Mouse (Mus musculus): ENCODE data around the gene Gm4881.

Gm4881 gene

GRCm38 (mm10) chr7:24944257-24944950, at the start of gene Gm4881:
TSS of gene Gm4881 (minus strand) at chr7:24944494.
- no peak for DNase-seq (ENCODE audit: extremely low read depth, insufficient read length, low spot score)

DNA sequence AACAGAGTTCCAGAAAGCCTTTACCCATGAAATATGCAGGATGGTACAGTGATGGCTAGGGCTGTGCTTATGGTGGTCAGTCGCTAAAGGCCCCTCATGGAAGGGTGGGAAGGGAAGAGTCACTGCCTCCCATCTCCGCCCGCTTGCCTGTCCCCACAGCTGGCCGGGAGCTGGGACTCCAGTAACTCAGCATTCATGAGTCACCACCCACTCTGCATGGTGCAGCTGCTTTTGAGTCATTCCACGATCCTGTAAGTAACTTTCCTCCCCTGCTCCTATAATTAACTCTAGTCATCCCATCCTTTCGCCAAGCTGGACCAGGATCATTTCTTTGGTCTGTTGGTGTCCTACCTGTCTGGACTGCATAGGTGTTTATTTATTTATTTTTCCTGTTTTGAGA, 48.8 kb upstream of the Gm4881 start:
- DNase-seq (ENCODE audit: extremely low read depth, insufficient read length, low spot score) = peak; percentile 75

- DNase-seq (ENCODE audit: extremely low read depth, insufficient read length, low spot score) = no peak
Measured at GRCm38 (mm10) chr7:24990478-24990877, 46.2 kb upstream of the Gm4881 start.

DNA sequence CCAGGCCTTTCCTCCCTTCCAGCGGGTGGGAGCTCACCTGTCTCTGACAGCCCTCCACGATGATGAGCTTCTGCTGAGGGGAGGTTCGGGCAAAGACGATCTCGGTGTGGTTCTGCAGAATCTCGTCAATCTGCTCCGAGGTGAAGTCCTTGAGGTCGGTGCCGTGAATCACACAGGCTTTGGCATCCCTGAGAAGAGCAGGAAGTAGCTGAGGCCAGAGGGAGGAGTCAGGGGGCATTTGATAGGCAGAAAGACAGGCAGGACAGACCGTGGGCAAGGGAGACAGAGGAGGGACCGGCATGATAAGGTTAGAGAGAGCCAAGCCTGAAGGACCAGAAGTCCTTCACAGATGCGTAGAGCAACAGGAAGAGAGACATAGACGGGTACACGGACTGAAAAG, 43.6 kb upstream of the Gm4881 start:
- DNase-seq (ENCODE audit: extremely low read depth, insufficient read length, low spot score) = peak; percentile 64

DNA sequence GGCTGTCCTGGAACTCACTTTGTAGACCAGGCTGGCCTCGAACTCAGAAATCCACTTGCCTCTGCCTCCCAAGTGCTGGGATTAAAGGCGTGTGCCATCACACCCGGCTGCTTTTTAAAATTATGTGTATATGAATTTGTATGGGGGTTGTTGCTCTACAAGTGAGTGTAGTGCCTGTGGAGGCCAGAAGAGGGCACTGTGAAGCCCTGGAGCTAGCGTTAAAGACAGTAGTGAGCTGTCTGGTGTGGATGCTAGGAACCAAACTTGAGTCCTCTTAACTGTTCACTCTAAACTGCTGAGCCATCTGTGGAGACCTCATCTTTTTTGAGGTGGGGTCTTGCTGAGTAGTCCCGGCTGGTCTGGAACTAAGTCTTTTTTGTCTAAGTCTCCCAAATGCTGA, 41.5 kb upstream of the Gm4881 start:
- DNase-seq (ENCODE audit: extremely low read depth, insufficient read length, low spot score) = no peak

- no peak for DNase-seq (ENCODE audit: extremely low read depth, insufficient read length, low spot score)
Measured at GRCm38 (mm10) chr7:24984307-24984706, 40.0 kb upstream of the Gm4881 start.

GRCm38 (mm10) chr7:24983396-24983795, 39.1 kb upstream of the Gm4881 start:
- no peak for DNase-seq (ENCODE audit: extremely low read depth, insufficient read length, low spot score)

DNA sequence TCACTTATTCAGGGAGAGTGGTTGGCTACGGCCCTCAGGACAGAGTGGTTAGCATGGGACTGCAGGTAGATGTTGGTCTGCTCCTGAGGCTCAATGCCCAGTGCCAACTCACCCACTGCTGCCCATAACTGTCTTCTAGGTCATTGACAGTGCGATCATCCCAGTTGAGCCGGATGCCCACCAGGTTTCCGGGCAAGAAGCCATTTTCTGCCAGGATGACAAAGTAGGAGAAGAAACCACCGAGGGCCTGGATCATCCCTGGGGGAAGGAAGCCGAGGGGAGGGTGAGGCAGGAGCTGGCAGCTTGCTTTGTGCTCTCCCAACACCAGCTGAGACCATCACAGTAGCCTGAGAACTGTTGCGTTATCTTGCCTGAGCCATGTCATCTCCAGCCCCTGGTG, 36.1 kb upstream of the Gm4881 start:
- DNase-seq (ENCODE audit: extremely low read depth, insufficient read length, low spot score) = no peak

- DNase-seq (ENCODE audit: extremely low read depth, insufficient read length, low spot score) = no peak
Measured at GRCm38 (mm10) chr7:24978781-24979180, 34.5 kb upstream of the Gm4881 start.

- DNase-seq (ENCODE audit: extremely low read depth, insufficient read length, low spot score) = peak; percentile 39
Measured at GRCm38 (mm10) chr7:24974893-24975595, 30.8 kb upstream of the Gm4881 start.

GRCm38 (mm10) chr7:24973902-24974301, 29.6 kb upstream of the Gm4881 start:
- no peak for DNase-seq (ENCODE audit: extremely low read depth, insufficient read length, low spot score)

DNA sequence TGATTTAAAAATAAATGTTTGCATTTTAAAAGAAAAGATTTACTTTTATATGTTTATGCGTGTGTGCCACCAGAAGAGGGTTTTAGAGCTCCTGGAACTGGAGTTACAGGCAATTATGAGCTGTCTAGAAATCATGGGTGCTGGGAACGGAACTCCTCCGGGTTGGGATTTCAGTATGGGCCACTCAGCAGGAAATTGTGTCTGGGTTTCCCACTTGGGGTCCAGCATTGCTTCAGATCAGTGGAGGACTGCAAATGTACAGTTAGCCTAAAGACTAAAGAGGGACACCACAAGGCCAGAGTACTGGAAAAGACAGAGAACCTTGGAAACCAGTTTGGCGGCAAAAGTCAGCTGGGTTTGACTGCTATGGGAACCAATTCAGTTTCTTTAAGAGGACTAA, 28.9 kb upstream of the Gm4881 start:
- DNase-seq (ENCODE audit: extremely low read depth, insufficient read length, low spot score) = no peak

GRCm38 (mm10) chr7:24971972-24972893, 27.9 kb upstream of the Gm4881 start, which contains the start of gene Rabac1:
TSS of gene Rabac1 (minus strand) at chr7:24972754.
- peak; percentile 88 for DNase-seq (ENCODE audit: extremely low read depth, insufficient read length, low spot score)

GRCm38 (mm10) chr7:24971261-24971971, 27.1 kb upstream of the Gm4881 start:
- peak; percentile 49 for DNase-seq (ENCODE audit: extremely low read depth, insufficient read length, low spot score)

DNA sequence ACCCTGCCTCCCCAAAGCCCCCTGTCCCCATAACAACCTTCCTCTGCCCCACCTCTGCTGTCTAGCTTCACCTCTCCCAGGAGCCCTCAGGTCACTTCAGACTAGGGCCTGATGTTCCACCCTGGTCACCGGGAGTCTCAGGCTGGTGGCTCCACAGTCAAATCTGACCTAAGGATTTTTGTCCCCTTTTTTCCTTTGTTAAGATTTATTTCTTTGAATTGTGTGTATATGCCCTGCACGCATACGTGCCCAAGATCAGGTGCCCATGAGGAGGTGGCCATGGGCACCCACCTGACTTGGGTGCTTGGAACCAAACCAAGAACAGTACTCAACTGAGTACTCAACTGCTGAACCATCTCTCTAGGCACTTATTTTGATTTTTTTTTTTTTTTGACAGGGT, 26.0 kb upstream of the Gm4881 start:
- DNase-seq (ENCODE audit: extremely low read depth, insufficient read length, low spot score) = no peak

DNA sequence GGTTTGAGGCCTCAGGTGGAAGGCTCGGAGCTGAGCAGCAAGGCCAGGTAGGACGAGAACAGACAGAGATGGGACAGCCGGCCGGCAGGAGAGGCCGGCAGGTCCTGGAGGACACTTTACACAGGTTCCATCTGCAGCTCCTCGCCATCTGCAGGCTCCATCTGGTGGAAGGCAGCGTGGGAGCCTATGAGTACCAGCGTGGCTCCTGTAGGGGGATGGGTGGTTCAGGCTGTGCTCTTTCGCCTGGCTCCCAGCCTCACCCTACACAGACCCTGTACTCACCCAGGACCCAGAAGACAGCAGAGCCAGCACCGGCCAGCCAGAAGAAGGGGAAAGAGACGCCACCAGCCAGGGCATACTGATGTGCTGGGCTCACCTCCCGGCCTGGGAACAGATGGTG, 25.5 kb upstream of the Gm4881 start:
- no peak for DNase-seq (ENCODE audit: extremely low read depth, insufficient read length, low spot score)

- no peak for DNase-seq (ENCODE audit: extremely low read depth, insufficient read length, low spot score)
Measured at GRCm38 (mm10) chr7:24968463-24968862, 24.2 kb upstream of the Gm4881 start.

DNA sequence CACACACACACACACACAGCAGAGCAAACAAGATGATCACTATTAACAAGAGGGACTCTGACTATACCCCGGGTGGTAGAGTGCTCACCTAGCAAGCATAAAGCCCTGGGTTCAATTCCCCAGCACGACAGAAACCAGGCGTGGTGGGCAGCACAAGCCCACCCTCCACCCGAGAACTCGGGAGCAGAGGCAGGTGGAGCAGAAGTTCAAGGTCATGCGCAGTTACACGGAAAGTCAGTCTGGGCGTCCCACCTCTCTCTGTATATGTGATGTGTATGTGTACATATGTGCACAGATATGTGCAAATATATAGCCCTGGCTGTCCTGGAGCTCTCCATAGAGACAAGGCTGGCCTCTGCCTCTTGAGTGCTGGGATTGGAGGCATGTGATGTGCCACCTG, 23.7 kb upstream of the Gm4881 start:
- DNase-seq (ENCODE audit: extremely low read depth, insufficient read length, low spot score) = no peak

- no peak for DNase-seq (ENCODE audit: extremely low read depth, insufficient read length, low spot score)
Measured at GRCm38 (mm10) chr7:24964897-24965535, 20.7 kb upstream of the Gm4881 start.

DNA sequence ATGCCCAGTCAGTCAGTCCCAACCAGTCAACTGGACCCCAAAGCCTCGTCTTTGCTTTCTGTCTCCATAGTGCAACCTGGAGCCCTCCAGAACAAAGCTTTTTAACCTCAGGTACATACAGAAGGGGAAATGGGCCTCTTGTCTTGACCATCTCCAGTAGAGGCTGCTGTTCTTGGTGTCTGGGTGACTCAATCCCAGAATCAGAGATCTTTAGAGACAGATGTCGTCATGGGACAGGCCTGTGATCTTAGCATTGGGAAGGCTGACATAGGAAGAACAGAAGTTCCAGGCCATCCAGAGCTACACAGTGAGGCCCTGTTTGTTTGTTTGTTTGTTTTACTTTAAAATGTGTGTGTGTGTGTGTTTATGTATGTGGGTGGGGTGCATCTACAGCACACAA, 20.0 kb upstream of the Gm4881 start:
- no peak for DNase-seq (ENCODE audit: extremely low read depth, insufficient read length, low spot score)

Data from 3134 (cell line).